Mouse (Mus musculus): ENCODE data around the gene Sox2.

The Sox2 gene

GRCm38 (mm10) chr3:34649726-34650620, at the start of gene Sox2:
Sox2 (plus strand) TSS chr3:34650405.
- DNase-seq (ENCODE audit: low spot score in 2 of 2) = peak in 1 of 2 experiments; percentile 79

GRCm38 (mm10) chr3:34601116-34601515, 49.1 kb upstream of the Sox2 start:
- DNase-seq (ENCODE audit: low spot score in 2 of 2) = no peak

GRCm38 (mm10) chr3:34614107-34614506, 36.1 kb upstream of the Sox2 start:
- DNase-seq (ENCODE audit: low spot score in 2 of 2) = no peak

GRCm38 (mm10) chr3:34615526-34615925, 34.7 kb upstream of the Sox2 start:
- DNase-seq (ENCODE audit: low spot score in 2 of 2) = peak in 1 of 2 experiments; percentile 22

GRCm38 (mm10) chr3:34618934-34619333, 31.3 kb upstream of the Sox2 start:
- no peak for DNase-seq (ENCODE audit: low spot score in 2 of 2)

GRCm38 (mm10) chr3:34620121-34620520, 30.1 kb upstream of the Sox2 start:
- DNase-seq (ENCODE audit: low spot score in 2 of 2) = no peak

- no peak for DNase-seq (ENCODE audit: low spot score in 2 of 2)
These were observed 25.4 kb upstream of the Sox2 start for GRCm38 (mm10) chr3:34624721-34625270.

- no peak for DNase-seq (ENCODE audit: low spot score in 2 of 2)
These were observed 23.7 kb upstream of the Sox2 start for GRCm38 (mm10) chr3:34626521-34626920.

GRCm38 (mm10) chr3:34630031-34630430, 20.2 kb upstream of the Sox2 start:
- no peak for DNase-seq (ENCODE audit: low spot score in 2 of 2)

GRCm38 (mm10) chr3:34630736-34631135, 19.5 kb upstream of the Sox2 start:
- DNase-seq (ENCODE audit: low spot score in 2 of 2) = no peak

- no peak for DNase-seq (ENCODE audit: low spot score in 2 of 2)
These were observed 13.2 kb upstream of the Sox2 start for GRCm38 (mm10) chr3:34636958-34637357.

- no peak for DNase-seq (ENCODE audit: low spot score in 2 of 2)
These were observed 12.7 kb upstream of the Sox2 start for GRCm38 (mm10) chr3:34637481-34637880.

- no peak for DNase-seq (ENCODE audit: low spot score in 2 of 2)
These were observed 12.3 kb upstream of the Sox2 start for GRCm38 (mm10) chr3:34637926-34638325.

GRCm38 (mm10) chr3:34638344-34638743, 11.9 kb upstream of the Sox2 start:
- peak in 1 of 2 experiments; percentile 30 for DNase-seq (ENCODE audit: low spot score in 2 of 2)

GRCm38 (mm10) chr3:34639031-34639872, 11.0 kb upstream of the Sox2 start:
- peak in 1 of 2 experiments; percentile 51 for DNase-seq (ENCODE audit: low spot score in 2 of 2)

GRCm38 (mm10) chr3:34639873-34640270, 10.3 kb upstream of the Sox2 start:
- no peak for DNase-seq (ENCODE audit: low spot score in 2 of 2)

- DNase-seq (ENCODE audit: low spot score in 2 of 2) = no peak
These were observed 9.9 kb upstream of the Sox2 start for GRCm38 (mm10) chr3:34640276-34640675.

GRCm38 (mm10) chr3:34640690-34641600, 9.3 kb upstream of the Sox2 start:
- DNase-seq (ENCODE audit: low spot score in 2 of 2) = peak in 1 of 2 experiments; percentile 44

GRCm38 (mm10) chr3:34641756-34642497, 8.3 kb upstream of the Sox2 start:
- peak in 1 of 2 experiments; percentile 25 for DNase-seq (ENCODE audit: low spot score in 2 of 2)

GRCm38 (mm10) chr3:34642498-34642941, 7.7 kb upstream of the Sox2 start:
- DNase-seq (ENCODE audit: low spot score in 2 of 2) = peak; percentile 75 to 82

Data from frontal cortex, postnatal 36 days (tissue).